Mouse (Mus musculus): Measurements from ENCODE around the gene Nudt6.

DNA sequence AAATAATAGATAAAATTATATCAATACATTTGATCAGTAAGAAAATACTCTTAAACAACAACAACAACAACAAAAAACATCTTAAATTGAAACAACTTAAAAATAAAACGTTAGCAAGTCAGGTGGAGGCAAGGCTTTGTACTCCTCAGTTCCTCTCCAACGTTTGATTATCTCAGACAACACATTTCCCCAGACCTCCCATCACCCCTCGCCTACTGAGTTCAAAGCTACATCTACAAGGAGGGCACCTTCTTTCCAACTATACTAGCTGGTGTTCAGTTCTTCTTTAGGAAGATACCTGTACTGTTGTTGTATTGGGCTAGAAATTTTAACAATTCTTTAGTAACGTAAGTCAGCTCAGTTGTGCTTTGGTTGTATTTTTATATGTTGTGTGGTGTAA, 49.3 kb upstream of the Nudt6 start:
- TF ChIP-seq EP300 (IDR thresholded peaks at IDR 0.05; ENCODE audit: low read depth) (peak; percentile 42), CTCF (IDR thresholded peaks at IDR 0.05; ENCODE audit: low read depth) (no peak)

Measured in liver, embryonic 14.5 days (tissue).